Mouse (Mus musculus) heart, postnatal 4 days (tissue): ENCODE measurements around the gene Scd1. TPM values are rescaled to one million over a fixed set of nuclear protein-coding genes. Genes with fewer than 3 reads are reported as not detected.
A peak's percentile ranks its signal among the peaks of the same experiment; 100 is the strongest.
"Not testable (repeated sequence)": the region's sequence is repeated elsewhere in the genome, so short reads cannot be mapped to it uniquely, and the experiment has no call there.

ENCODE experiments used
- DNase-seq: peaks from one replicate; pipeline ENCODE4 v3.0.0; 2021
- total RNA-seq, 2 experiments: library from RNA; stranded (reverse); gene quantifications; 2 replicates each; pipeline ENCODE4 v1.2.3; 2021

Scd1 gene
- total RNA-seq, 2 experiments from 2014 or later = 12.3 to 12.9 TPM

GRCm38 (mm10) chr19:44396742-44397141 is 10.9 kb downstream of the Scd1 start:
- no peak for DNase-seq

DNA sequence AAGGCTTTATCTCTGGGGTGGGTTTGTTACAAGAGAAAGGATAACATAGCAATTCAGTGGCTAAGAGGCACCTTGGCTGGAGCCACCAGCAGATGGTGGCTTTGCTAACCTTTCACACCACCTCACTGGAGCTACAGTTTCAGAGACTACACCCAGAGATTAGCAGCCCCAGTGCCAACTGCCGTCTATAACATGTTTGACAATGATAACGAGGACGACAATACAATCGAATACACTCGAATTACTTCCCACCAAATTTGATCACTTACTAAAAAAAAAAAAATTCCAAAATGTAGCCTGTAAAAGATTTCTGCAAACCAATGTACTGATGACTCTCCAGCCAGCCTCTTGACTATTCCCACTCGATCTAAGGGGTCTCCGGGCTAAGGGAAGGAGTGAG is 12.7 kb downstream of the Scd1 start:
- no peak for DNase-seq

DNA sequence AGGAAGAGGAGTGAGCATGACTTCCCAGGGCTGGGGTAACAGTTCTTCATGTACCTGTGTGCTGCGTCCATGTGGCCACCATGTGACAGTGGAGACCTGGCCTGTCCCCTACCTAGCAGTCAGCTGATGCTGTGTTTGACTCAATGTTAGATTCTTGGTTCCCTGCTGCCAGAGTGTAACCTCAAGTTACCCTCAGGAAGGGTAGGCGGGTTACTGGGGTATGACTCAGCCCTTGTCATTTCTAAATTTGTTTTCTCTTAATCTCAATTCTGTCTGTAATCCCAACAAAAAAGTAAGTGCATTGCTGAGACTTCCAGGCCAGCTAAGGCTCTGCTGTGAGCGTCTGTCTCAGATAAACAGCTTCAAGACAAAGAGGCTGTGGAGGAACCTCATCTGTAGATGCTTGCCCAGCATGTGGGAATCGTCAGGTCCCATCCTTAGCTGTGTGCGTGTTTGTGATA is 13.7 kb downstream of the Scd1 start:
- no peak for DNase-seq

GRCm38 (mm10) chr19:44392339-44393009 is 15.2 kb downstream of the Scd1 start:
- no peak for DNase-seq

DNA sequence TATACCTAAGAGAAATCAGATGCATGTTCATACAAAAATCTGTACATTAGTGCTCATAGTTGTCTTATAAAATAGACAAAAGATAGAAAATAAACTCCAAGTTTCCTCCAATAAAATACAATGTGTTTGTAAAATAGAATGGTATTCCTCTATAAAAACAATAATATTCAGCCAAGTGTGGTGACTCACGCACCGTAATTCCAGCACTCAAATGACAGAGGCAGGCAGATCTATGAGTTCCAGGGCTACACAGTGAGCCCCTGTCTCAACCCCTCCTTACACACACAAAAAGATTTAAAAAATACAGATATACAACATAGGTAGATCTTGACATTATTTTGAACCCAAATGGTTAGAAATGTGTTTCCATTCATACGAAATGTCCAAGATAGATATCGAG is 15.8 kb downstream of the Scd1 start:
- no peak for DNase-seq

- DNase-seq = no peak
These were observed 18.2 kb downstream of the Scd1 start for GRCm38 (mm10) chr19:44389507-44389906.

DNA sequence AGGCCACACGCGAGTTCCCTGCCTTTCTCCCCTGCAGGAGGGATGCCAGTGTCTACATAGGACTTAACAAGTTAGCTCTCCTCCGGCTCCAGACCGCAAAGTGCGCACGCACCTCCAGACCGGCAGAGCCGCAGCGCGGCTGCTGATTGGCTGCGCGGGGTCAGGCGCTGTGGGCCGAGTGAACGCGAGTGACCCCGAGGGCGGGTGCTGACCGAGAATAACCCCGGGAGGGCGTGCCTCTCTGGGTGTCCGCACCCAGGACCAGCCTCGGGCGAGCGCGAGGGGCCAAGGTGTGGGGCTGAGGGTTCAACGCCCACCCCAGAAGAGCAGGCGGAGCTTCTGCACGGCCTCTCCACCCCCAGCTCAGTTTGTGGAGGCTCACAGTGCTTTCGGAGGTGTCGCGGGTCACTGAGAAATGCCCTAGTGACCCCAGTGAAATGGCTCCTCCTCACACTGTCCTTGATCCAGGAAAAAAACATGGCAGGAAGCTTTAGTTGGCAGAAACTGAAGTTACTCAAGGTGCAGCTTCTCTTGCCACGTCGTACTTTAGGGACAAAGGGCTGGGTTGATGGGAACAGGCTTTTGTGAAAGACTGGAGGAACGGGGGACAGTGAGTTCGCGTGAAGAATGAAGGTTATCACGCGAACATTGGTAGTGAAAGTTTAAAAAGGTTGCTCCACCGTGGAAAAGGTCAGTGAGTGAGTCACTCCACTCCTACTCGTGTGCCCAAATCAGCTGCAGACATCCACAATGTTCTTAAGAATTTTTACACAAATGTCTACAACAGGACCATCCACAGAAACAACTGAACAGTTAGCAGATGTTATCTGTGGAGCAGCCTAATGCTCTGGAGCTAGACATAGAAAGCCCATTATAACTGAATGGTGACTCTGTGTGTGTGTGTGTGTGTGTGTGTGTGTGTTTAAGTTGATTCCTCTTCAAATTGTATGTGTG is 18.9 kb downstream of the Scd1 start:
- DNase-seq = peak; percentile 94

GRCm38 (mm10) chr19:44387746-44388474 is 19.8 kb downstream of the Scd1 start:
- no peak for DNase-seq

DNA sequence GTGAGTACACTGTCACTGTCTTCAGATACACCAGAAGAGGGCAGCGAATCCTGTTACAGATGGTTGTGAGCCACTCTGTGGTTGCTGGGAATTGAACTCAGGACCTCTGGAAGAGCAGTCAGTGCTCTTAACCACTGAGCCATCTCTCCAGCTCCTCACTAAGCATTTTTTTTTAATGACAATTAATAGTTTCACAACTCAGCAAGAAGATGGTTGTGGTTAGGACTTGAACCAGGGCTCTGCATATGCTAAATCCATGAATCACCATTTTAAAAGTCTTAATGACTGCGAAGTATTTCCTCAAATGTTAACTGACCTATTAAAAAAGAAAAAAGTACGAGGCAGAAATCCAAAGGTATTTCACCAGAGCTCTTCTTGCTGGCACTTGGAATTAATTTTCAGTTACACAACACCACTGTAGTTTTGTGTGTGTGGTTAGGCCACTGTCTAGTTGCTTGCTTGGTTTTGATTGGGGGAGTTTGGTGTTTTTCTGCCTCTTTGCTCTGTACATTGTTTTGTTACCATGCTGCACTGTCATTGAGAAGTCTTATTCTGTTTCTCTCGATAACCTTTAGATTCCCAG is 20.5 kb downstream of the Scd1 start:
- no peak for DNase-seq

GRCm38 (mm10) chr19:44385887-44386498 is 21.7 kb downstream of the Scd1 start:
- DNase-seq = no peak

- no peak for DNase-seq
These were observed 24.9 kb downstream of the Scd1 start for GRCm38 (mm10) chr19:44382682-44383321.

- DNase-seq = no peak
These were observed 27.6 kb downstream of the Scd1 start for GRCm38 (mm10) chr19:44380065-44380464.

GRCm38 (mm10) chr19:44379090-44379489 is 28.6 kb downstream of the Scd1 start:
- DNase-seq = no peak

DNA sequence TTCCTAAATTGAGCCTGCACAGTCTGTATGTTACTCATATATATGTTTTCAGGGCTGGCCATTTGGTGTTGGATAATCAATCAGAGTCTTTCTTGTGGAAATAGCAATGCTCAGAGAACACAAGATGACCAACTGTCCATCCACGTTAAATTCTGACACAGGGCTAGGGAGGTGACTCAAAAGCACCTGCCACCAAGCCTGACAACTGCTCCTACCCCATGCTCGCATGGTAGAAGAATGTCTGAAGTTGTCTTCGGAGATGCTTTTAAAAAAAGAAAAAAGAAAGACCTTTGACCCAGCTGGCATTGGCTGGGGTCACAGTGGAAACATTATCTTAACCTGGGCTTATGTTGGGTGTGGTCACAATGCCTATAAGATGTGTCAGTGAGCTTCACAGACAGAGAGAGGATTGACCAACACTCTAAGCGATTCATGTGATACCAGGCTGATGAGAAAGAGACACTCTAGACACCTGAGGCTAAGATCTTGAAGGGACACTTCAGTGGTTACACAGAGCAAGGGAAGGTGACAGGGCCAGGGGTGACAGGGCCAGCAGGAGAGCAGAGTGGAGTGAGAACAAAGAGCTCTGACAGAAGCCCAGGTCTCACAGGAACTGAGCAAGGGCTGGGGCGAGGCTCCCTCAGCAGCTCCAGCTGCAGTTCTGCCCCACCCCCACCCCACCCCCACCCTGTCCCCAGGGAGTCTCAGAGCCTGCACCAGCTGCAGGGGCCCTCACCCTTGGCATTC is 29.9 kb downstream of the Scd1 start:
- DNase-seq = no peak

- no peak for DNase-seq
These were observed 31.1 kb downstream of the Scd1 start for GRCm38 (mm10) chr19:44376511-44376951.

DNA sequence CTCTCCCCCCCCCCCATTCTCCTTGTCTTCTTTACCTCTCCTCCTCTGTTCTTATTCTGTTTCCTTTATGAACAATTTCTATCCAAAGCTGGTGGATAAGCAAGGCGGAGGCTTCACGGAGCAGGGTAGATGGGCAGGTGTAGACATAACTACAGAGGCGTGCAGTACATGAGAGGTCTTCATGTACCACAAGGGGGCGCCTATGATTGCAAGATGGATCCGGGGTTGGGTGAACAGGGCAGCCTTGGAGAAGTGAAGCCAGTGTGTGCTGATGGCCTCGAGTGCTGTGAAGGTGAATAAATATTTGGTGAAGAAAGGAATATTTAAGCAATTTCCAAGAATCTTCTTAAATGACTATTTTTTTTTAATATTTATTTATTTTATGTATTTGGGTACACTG is 34.7 kb downstream of the Scd1 start:
- DNase-seq = peak; percentile 84

DNA sequence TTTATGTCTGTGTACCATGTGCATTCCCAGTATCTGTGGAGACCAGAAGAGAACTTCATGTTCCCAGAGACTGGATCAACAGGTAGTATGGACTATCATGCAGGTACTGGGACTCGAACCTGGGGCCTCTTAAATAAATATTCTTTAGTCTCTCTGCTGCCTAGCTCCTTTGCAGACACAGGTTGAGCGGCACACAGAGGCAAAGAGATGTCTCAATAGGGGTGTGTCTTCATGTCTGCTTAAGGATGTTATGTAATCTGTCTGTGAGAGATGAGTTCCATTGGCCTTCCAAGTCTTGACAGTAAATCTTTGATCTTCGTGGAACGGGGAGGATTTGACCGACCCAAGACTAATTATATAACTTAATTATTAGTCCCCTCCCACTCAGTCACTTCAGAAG is 37.4 kb downstream of the Scd1 start:
- no peak for DNase-seq

GRCm38 (mm10) chr19:44369371-44369770 is 38.3 kb downstream of the Scd1 start:
- DNase-seq = no peak

GRCm38 (mm10) chr19:44367076-44367475 is 40.6 kb downstream of the Scd1 start:
- DNase-seq = not testable (repeated sequence)

DNA sequence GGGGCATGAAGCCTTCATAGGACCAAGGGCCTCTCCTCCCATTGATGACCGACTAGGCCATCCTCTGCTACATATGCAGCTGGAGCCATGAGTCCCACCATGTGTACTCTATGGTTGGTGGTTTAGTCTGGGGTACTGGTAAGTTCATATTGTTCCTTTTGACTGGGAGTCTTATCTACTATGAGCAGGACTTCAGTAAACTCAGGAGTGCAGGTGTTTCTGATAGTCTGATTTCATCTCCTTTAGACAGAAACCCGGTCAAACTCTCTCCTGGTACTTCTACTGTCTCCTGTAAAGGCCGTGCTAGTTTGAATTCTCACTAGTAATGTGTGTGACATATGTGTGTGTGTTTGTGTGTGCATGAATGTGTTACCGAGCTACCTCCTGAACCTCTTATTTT is 41.9 kb downstream of the Scd1 start:
- DNase-seq = no peak

DNA sequence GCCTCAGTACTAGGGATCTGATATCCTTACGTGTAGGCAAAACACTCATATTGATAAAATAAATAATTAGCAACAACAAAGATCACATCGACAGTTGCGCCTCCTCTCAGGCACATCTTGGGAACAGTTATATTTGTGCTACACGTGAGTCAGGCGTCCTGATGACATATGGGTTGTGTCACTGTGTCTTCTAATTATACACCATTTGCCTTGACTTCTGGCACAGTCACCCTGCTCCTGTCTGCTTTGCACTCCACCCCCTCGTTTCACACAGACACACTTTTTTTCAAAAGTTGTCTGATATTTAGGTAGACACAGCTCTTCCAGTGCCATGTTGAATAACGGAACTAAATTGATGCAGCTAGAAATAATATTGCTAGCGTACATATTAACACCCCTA is 43.6 kb downstream of the Scd1 start:
- no peak for DNase-seq
